Mouse (Mus musculus) MEL (cell line): ENCODE data around the gene Mgst3. TPM values are rescaled to one million over a fixed set of nuclear protein-coding genes. Genes with fewer than 3 reads are reported as not detected.
A peak's percentile ranks its signal among the peaks of the same experiment; 100 is the strongest.

Experiments used
- DNase-seq: peaks from one replicate; pipeline ENCODE4 v3.0.0; 2011; ENCODE audit warnings: low read depth, low spot score
- H3K27ac ChIP-seq: 2 replicates; pipeline ENCODE4 v1.5.1; 2012; ENCODE audit warnings: low read depth, mild to moderate bottlenecking, control low read depth, low read length, moderate library complexity; ENCODE audit not compliant: control insufficient read depth
- H3K27me3 ChIP-seq, 2 experiments: fragments of 150-350 bp in 1 of 2; sonication (generic) in 1 of 2; 2 replicates each; pipeline ENCODE4 v1.6.1; 2012; ENCODE audit warnings: low read length in 2 of 2, mild to moderate bottlenecking in 2 of 2, improper control_type of control experiment in 1 of 2, moderate library complexity in 1 of 2; ENCODE audit not compliant: insufficient read depth in 2 of 2, control insufficient read depth in 1 of 2
- H3K36me3 ChIP-seq, 2 experiments: 2 replicates each; pipeline ENCODE4 v1.6.1; 2012 to 2014; ENCODE audit warnings: low read length in 2 of 2, improper control_type of control experiment in 1 of 2, inconsistent platforms in 1 of 2, mild to moderate bottlenecking in 1 of 2; ENCODE audit not compliant: insufficient read depth in 2 of 2, control insufficient read depth in 1 of 2
- H3K4me1 ChIP-seq, 2 experiments: fragments of 150-350 bp in 1 of 2; sonication (generic) in 1 of 2; 2 replicates each; pipeline ENCODE4 v1.6.1; 2012; ENCODE audit warnings: low read length in 2 of 2, improper control_type of control experiment in 1 of 2, mild to moderate bottlenecking in 1 of 2; ENCODE audit not compliant: insufficient read depth in 2 of 2, control insufficient read depth in 1 of 2
- H3K4me3 ChIP-seq, 2 experiments: fragments of 150-350 bp in 1 of 2; sonication (generic) in 1 of 2; 2 replicates each; pipeline ENCODE4 v1.5.1; 2012; ENCODE audit warnings: low read depth in 2 of 2, low read length in 2 of 2, mild to moderate bottlenecking in 2 of 2, moderate library complexity in 2 of 2, control low read depth in 1 of 2, improper control_type of control experiment in 1 of 2; ENCODE audit not compliant: control insufficient read depth in 1 of 2, insufficient read depth in 1 of 2
- H3K79me2 ChIP-seq: 2 replicates; pipeline ENCODE4 v1.6.1; 2012; ENCODE audit warnings: mild to moderate bottlenecking, low read length, moderate library complexity; ENCODE audit not compliant: control insufficient read depth, poor library complexity, insufficient read depth
- H3K9ac ChIP-seq: 2 replicates; pipeline ENCODE4 v1.6.1; 2012; ENCODE audit warnings: low read depth, mild to moderate bottlenecking, control low read depth, low read length, moderate library complexity; ENCODE audit not compliant: control insufficient read depth, poor library complexity, severe bottlenecking
- H3K9me3 ChIP-seq: fragments of 150-350 bp; sonication (generic); replicated peaks from 2 replicates; pipeline ENCODE4 v1.6.1; 2012; ENCODE audit warnings: mild to moderate bottlenecking, low read length, improper control_type of control experiment, moderate library complexity; ENCODE audit not compliant: insufficient read depth
- BHLHE40 ChIP-seq: IDR thresholded peaks from 2 replicates; pipeline ENCODE4 v1.6.1; 2012; ENCODE audit warnings: low read depth, mild to moderate bottlenecking, inconsistent platforms, low read length, improper control_type of control experiment, borderline replicate concordance
- CHD2 ChIP-seq: IDR thresholded peaks from 2 replicates; pipeline ENCODE4 v1.6.1; 2011; ENCODE audit warnings: low read length, improper control_type of control experiment
- E2F4 ChIP-seq: IDR thresholded peaks from 2 replicates; pipeline ENCODE4 v1.6.1; 2011; ENCODE audit warnings: low read depth, low read length, improper control_type of control experiment, borderline replicate concordance
- ELF1 ChIP-seq: IDR thresholded peaks from 2 replicates; pipeline ENCODE4 v1.6.1; 2014; ENCODE audit warnings: low read depth, mild to moderate bottlenecking, inconsistent platforms, low read length, improper control_type of control experiment, moderate library complexity
- EP300 ChIP-seq, 2 experiments: IDR thresholded peaks; 2 replicates each; pipeline ENCODE4 v1.6.1; 2011; ENCODE audit warnings: improper control_type of control experiment in 2 of 2, low read length in 2 of 2, low read depth in 1 of 2, mild to moderate bottlenecking in 1 of 2
- GABPA ChIP-seq: IDR thresholded peaks from 2 replicates; pipeline ENCODE4 v1.6.1; 2012; ENCODE audit warnings: low read depth, mild to moderate bottlenecking, inconsistent platforms, low read length, improper control_type of control experiment, moderate library complexity
- GATA1 ChIP-seq: IDR thresholded peaks from 2 replicates; pipeline ENCODE4 v1.6.1; 2011; ENCODE audit warnings: low read depth, low read length, improper control_type of control experiment
- HCFC1 ChIP-seq: IDR thresholded peaks from 2 replicates; pipeline ENCODE4 v1.6.1; 2012; ENCODE audit warnings: low read depth, mild to moderate bottlenecking, inconsistent platforms, low read length, improper control_type of control experiment, moderate library complexity
- JUND ChIP-seq: IDR thresholded peaks from 2 replicates; pipeline ENCODE4 v1.6.1; 2011; ENCODE audit warnings: low read depth, mild to moderate bottlenecking, improper control_type of control experiment, low read length
- MAFK ChIP-seq: IDR thresholded peaks from 2 replicates; pipeline ENCODE4 v1.6.1; 2011; ENCODE audit warnings: low read depth, mild to moderate bottlenecking, low read length, improper control_type of control experiment, borderline replicate concordance
- MEF2A ChIP-seq: IDR thresholded peaks from 2 replicates; pipeline ENCODE4 v1.6.1; 2014; ENCODE audit warnings: low read depth, mild to moderate bottlenecking, inconsistent platforms, low read length, improper control_type of control experiment; ENCODE audit not compliant: poor library complexity, insufficient replicate concordance, severe bottlenecking; ENCODE audit errors: extremely low read depth
- MXI1 ChIP-seq: IDR thresholded peaks from 2 replicates; pipeline ENCODE4 v1.6.1; 2011; ENCODE audit warnings: mild to moderate bottlenecking, low read depth, low read length, improper control_type of control experiment
- MYB ChIP-seq: IDR thresholded peaks from 2 replicates; pipeline ENCODE4 v1.6.1; 2011; ENCODE audit warnings: mild to moderate bottlenecking, low read depth, low read length, improper control_type of control experiment
- MYC ChIP-seq: IDR thresholded peaks from 2 replicates; pipeline ENCODE4 v1.6.1; 2011; ENCODE audit warnings: low read depth, mild to moderate bottlenecking, low read length, improper control_type of control experiment, moderate library complexity
- NRF1 ChIP-seq: IDR thresholded peaks from 2 replicates; pipeline ENCODE4 v1.6.1; 2014; ENCODE audit warnings: low read depth, mild to moderate bottlenecking, inconsistent platforms, low read length, improper control_type of control experiment, moderate library complexity; ENCODE audit not compliant: poor library complexity, insufficient read depth, severe bottlenecking
- POLR2A ChIP-seq, 2 experiments: IDR thresholded peaks; 2 replicates each; pipeline ENCODE4 v1.6.1; 2011 to 2012; ENCODE audit warnings: low read length in 2 of 2, mild to moderate bottlenecking in 2 of 2, control low read depth in 1 of 2, improper control_type of control experiment in 1 of 2, low read depth in 1 of 2, moderate library complexity in 1 of 2; ENCODE audit not compliant: control insufficient read depth in 1 of 2, insufficient read depth in 1 of 2, poor library complexity in 1 of 2
- POLR2AphosphoS5 ChIP-seq: IDR thresholded peaks from 2 replicates; pipeline ENCODE4 v1.6.1; 2012; ENCODE audit warnings: low read depth, borderline replicate concordance, mild to moderate bottlenecking, inconsistent platforms, low read length, moderate library complexity, mixed read lengths
- RCOR1 ChIP-seq: IDR thresholded peaks from 2 replicates; pipeline ENCODE4 v1.6.1; 2012; ENCODE audit warnings: low read depth, mild to moderate bottlenecking, inconsistent platforms, low read length, improper control_type of control experiment
- SIN3A ChIP-seq: IDR thresholded peaks from 2 replicates; pipeline ENCODE4 v1.6.1; 2012; ENCODE audit warnings: low read length, improper control_type of control experiment, inconsistent platforms
- SMC3 ChIP-seq: IDR thresholded peaks from 2 replicates; pipeline ENCODE4 v1.6.1; 2011; ENCODE audit warnings: low read depth, low read length, improper control_type of control experiment
- TAL1 ChIP-seq: IDR thresholded peaks from 2 replicates; pipeline ENCODE4 v1.6.1; 2012; ENCODE audit warnings: mild to moderate bottlenecking, inconsistent platforms, low read length, moderate library complexity, mixed read lengths
- TBP ChIP-seq: IDR thresholded peaks from 2 replicates; pipeline ENCODE4 v1.8.0; 2011; ENCODE audit warnings: low read depth, low read length, improper control_type of control experiment
- TCF12 ChIP-seq: IDR thresholded peaks from 2 replicates; pipeline ENCODE4 v1.6.1; 2014; ENCODE audit warnings: low read depth, mild to moderate bottlenecking, inconsistent platforms, low read length, improper control_type of control experiment, moderate library complexity
- UBTF ChIP-seq: IDR thresholded peaks from 2 replicates; pipeline ENCODE4 v1.6.1; 2012; ENCODE audit warnings: low read depth, mild to moderate bottlenecking, inconsistent platforms, low read length, improper control_type of control experiment, moderate library complexity, borderline replicate concordance; ENCODE audit not compliant: insufficient read depth
- USF1 ChIP-seq: IDR thresholded peaks from 2 replicates; pipeline ENCODE4 v1.6.1; 2014; ENCODE audit warnings: low read depth, mild to moderate bottlenecking, inconsistent platforms, low read length, improper control_type of control experiment, moderate library complexity
- ZC3H11A ChIP-seq: IDR thresholded peaks from 2 replicates; pipeline ENCODE4 v1.6.1; 2012; ENCODE audit warnings: low read depth, mild to moderate bottlenecking, inconsistent platforms, low read length, improper control_type of control experiment
- ZKSCAN1 ChIP-seq: IDR thresholded peaks from 2 replicates; pipeline ENCODE4 v1.6.1; 2012; ENCODE audit warnings: low read depth, mild to moderate bottlenecking, inconsistent platforms, low read length, improper control_type of control experiment, moderate library complexity
- ZMIZ1 ChIP-seq: IDR thresholded peaks from 2 replicates; pipeline ENCODE4 v1.6.1; 2012; ENCODE audit warnings: low read depth, mild to moderate bottlenecking, inconsistent platforms, low read length, improper control_type of control experiment, moderate library complexity
- polyA plus RNA-seq, 2 experiments: library from polyadenylated mRNA; stranded (reverse) in 1 of 2; unstranded in 1 of 2; fragments of >175 nt in 1 of 2; fragments of >200 nt in 1 of 2; gene quantifications; 2 replicates each; pipeline versions ENCODE4 v1.2.1 to v1.2.4; 2012; ENCODE audit warnings: low replicate concordance in 2 of 2, low read depth in 1 of 2; ENCODE audit not compliant: insufficient read length in 2 of 2, insufficient read depth in 1 of 2, missing spikeins in 1 of 2
- total RNA-seq: library from RNA; depleted of rRNA; stranded (reverse); fragments of 300-350 nt; gene quantifications from 2 replicates; pipeline ENCODE4 v1.2.3, GENCODE M21; 2012

Mgst3 gene
- total and polyA plus RNA-seq, 3 experiments, result 17.0 to 33.2 TPM; not detected in 1

DNA sequence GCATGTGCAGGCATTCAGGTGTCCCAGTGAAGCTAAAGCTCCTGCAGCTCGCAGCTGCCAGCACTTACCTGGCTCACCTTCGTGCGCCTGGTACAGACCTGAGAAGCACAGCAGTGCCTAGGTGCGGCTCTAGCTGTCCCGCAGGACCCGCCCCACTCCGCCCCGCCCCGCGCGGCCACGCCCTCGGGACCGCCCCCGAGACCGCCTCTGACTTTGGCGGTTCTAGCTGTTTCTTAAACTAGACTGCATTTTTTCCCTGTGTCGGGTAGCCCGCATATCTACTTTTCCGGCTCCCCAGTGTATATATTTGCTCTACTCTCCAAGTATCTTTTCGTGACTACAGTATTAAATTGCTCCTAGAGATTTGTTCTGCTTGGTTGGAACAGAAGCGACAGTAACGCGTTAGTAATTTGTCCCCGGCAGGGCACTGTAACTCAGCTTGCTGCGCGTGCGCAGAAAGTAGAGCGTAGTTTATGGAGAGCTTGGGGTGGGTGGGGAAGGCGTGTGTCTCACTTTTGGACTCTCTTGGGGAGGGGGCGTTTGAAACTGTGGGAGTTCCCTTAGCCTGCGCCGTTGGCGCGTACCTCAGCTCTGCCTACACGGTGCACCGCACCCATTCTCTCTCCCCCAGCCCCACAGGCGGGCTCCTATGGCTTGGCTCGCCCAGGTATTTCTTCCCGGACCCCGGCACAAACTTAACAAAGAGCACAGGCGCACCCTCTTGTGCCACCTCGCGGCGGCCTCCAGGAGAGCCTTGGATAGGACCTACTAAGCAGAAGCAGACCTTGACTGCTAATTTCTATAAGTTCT, at the start of gene Mgst3 (continued):
- TF ChIP-seq ZKSCAN1 (no peak), GABPA (no peak), MXI1 (peak; percentile 80), POLR2AphosphoS5 (no peak), UBTF (no peak)

DNA sequence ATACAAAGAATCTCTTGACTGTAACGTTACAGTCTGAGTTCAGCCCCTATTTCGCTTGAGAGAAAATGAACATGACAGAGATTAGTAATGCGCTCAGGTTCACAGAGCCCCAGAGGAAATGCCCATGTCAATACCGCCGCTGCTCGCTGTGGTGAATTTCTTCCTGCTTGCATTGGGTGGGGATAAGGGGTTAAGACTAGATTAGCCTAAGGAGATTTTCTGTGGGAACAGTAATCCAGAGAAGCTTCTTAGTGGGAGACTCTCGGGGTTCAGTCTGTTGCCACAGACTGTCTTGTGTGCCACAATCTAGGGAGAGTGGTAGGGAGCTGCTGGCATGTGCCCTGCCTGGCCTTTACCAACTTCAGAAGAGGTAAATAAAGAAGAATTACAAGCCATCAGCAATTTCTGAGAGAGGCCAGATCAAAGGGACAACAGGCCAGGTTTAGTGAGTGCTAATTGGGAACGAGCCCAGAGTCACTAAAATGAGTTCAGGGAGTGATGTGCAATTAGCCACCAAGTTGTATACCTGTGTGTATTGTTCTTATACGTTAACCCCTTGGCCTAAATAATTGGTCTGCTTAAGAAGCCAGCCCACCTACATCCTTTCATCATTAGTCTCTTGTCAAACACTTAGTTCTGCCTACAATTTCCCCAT, 44.7 kb upstream of the Mgst3 start:
- Histone ChIP-seq H3K4me3 (no peak overlapping the region), H3K79me2 (no peaks in the 10 kb centered on the region), H3K36me3 (no peaks in the 10 kb centered on the region), H3K9me3 (no peaks in the 10 kb centered on the region), H3K4me1 (no peaks in the 10 kb centered on the region), H3K27me3 (peaks cover 0 to 7% of the 10 kb centered on the region in 2 experiments; a peak in 1 of 4 replicates), H3K27ac (no peak overlapping the region), H3K9ac (no peak overlapping the region)
- no peak for TF ChIP-seq MXI1
- no peak for TF ChIP-seq EP300 (IDR thresholded peaks at IDR 0.05; ENCODE audit: low read depth in 1 of 2, low read length in 2 of 2)
- TF ChIP-seq GABPA, result no peak
- TF ChIP-seq TCF12, result no peak
- TF ChIP-seq POLR2A (IDR thresholded peaks at IDR 0.05; ENCODE audit: control insufficient read depth in 1 of 2, insufficient read depth in 1 of 2, low read depth in 1 of 2, low read length in 2 of 2, poor library complexity in 1 of 2), result no peak
- no peak for TF ChIP-seq TAL1
- TF ChIP-seq SIN3A, result no peak
- no peak for TF ChIP-seq MAFK
- no peak for DNase-seq

DNA sequence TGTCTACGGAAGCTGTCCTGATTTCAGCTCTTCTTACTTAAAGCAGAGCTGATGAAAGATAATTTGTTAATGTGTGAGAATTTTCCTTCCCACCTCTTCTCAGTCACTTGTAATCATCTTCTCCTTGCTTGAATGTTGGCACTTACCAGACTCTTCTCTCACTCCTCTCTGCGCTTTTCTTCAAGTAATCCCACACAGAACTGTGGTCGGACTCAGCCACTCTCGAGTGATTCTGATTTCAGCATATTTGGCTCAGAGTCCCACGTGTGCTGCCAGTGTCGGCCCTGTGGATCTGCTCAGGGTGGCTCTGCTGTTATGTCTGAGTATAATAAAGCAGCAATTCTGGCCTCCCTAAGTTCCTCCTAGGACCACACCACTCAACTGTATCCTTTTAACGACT, 43.5 kb upstream of the Mgst3 start:
- DNase-seq, result no peak
- Histone ChIP-seq H3K9me3 (no peaks in the 10 kb centered on the region), H3K27ac (no peak overlapping the region), H3K4me3 (no peak overlapping the region), H3K79me2 (no peaks in the 10 kb centered on the region), H3K27me3 (peaks cover 0 to 7% of the 10 kb centered on the region in 2 experiments; a peak in 1 of 4 replicates), H3K4me1 (no peaks in the 10 kb centered on the region), H3K9ac (no peak overlapping the region), H3K36me3 (no peaks in the 10 kb centered on the region)
- TF ChIP-seq ELF1, result no peak
- no peak for TF ChIP-seq CHD2
- no peak for TF ChIP-seq NRF1
- TF ChIP-seq HCFC1, result no peak
- no peak for TF ChIP-seq ZC3H11A
- no peak for TF ChIP-seq E2F4
- no peak for TF ChIP-seq MAFK
- TF ChIP-seq MYC, result no peak
- TF ChIP-seq MYB, result no peak
- TF ChIP-seq RCOR1, result no peak
- TF ChIP-seq GATA1, result no peak
- no peak for TF ChIP-seq JUND
- no peak for TF ChIP-seq SMC3
- TF ChIP-seq TBP, result no peak
- no peak for TF ChIP-seq ZMIZ1
- TF ChIP-seq BHLHE40, result no peak
- no peak for TF ChIP-seq MEF2A
- TF ChIP-seq USF1, result no peak
